Mouse (Mus musculus) thymus, adult 2 months (tissue): ENCODE measurements at regions not wholly inside any gene's neighbourhood (a gene's known extent, or its start where the extent isn't known, plus 50 kb on each side); places are given as distances from the start of the nearest gene placed in this dataset.

ENCODE experiments used
- CTCF ChIP-seq: fragments of 200-500 bp; IDR thresholded peaks from 2 replicates; pipeline ENCODE4 v1.5.1; 2012; ENCODE audit warnings: mild to moderate bottlenecking, control low read depth, low read length, moderate library complexity, borderline replicate concordance; ENCODE audit not compliant: control insufficient read depth, poor library complexity, insufficient read depth; ENCODE audit errors: extremely low read depth
- POLR2A ChIP-seq: fragments of 200-500 bp; IDR thresholded peaks from 2 replicates; pipeline ENCODE4 v1.6.1; 2012; ENCODE audit warnings: mild to moderate bottlenecking, low read length, control low read depth, moderate library complexity; ENCODE audit not compliant: control insufficient read depth, poor library complexity, insufficient read depth; ENCODE audit errors: extremely low read depth

DNA sequence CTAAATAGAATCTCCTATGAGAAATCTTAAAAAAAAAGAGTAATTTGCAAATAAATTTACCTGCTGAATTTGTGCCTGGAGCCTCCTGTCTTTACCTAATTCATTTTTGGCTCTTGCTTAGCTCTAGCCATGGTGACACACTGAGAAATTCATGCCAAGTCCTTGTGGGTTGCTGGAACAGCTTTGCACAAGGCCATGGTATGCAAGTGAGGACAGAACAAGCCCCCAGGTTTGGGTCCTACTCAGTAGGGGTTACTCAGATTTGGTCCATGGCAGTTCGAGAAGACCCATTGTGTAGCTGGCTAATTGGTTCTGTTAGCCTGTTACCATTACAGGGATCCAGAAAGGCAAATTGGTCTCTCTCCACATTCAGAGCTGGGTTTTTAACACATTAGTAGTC lies 65.7 kb upstream of the Zeb2 start:
- TF ChIP-seq CTCF, result no peak
- TF ChIP-seq POLR2A, result no peak
